Mouse (Mus musculus) myocyte (in vitro differentiated cells): ENCODE measurements around the gene Slc25a5.

Source experiments
- E2F4 ChIP-seq: IDR thresholded peaks from one replicate; pipeline ENCODE4 v1.6.1; 2011; ENCODE audit warnings: mild to moderate bottlenecking, control low read depth, moderate library complexity; ENCODE audit not compliant: insufficient read depth
- POLR2A ChIP-seq: IDR thresholded peaks from one replicate; pipeline ENCODE4 v1.6.1; 2011; ENCODE audit warnings: low read depth, mild to moderate bottlenecking, control low read depth, moderate library complexity; ENCODE audit not compliant: insufficient read length
- REST ChIP-seq: IDR thresholded peaks from one replicate; pipeline ENCODE4 v1.6.1; 2011; ENCODE audit warnings: mild to moderate bottlenecking, control low read depth, moderate library complexity; ENCODE audit not compliant: insufficient read depth, insufficient read length
- USF1 ChIP-seq: IDR thresholded peaks from one replicate; pipeline ENCODE4 v1.6.1; 2011; ENCODE audit warnings: low read depth, mild to moderate bottlenecking, control low read depth, moderate library complexity

- TF ChIP-seq USF1 (no peak), E2F4 (no peak), POLR2A (no peak), REST (no peak)
Measured at GRCm38 (mm10) chrX:36814161-36814836, 18.8 kb downstream of the Slc25a5 start.
